Mouse (Mus musculus): ENCODE results near the gene Srsf7.
A peak's percentile ranks its signal among the peaks of the same experiment; 100 is the strongest.
"Not testable (repeated sequence)": the region's sequence is repeated elsewhere in the genome, so short reads cannot be mapped to it uniquely, and the experiment has no call there.

Srsf7 gene

DNA sequence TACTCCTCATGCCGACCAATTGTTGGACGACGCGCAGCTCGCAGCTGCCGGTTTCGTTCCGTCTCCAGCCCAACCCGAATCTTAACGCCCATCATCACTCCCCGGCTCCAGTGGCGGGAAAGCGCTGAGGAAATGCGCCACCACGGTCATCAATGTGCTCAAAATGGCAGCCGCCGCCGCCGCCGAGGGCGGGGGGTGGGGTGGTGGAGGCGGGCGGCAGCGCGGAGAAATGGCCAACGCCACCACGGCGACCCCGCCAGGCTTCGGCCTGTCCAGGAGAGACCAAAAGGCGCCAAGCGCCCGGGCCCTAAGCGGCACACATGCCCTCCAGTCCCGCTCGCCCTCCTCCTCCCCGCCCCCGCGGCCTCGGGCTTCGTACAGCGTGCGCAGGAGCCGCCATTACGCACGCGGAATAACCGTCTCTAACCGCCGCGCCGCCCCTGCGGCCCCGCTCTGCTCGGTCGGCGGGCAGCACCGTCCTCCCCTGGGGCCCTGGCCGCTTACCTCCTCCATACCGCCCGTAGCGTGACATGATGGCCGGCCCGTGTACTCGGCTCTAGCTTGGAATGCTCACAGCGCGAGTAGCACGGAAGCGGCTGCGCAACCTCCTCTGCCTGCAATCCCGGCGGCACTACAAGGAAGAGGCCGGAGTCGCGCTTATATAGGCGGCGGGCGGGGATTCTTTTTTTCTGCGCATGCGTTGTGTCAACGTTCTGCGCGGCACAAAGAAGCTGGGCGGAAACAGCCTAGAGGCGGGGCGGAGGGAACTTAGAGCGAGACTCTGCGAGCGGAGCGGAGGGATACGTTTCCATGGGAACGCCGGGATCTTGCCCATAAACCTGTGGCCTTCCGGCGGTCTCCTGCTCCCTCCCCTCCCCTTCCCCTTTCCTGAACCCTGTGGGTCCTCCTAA lies at the start of gene Srsf7, which contains the start of gene Ttc39d:
Gene Srsf7, minus strand, starts transcription at position 637 of the 911 bp plus-strand sequence.
Gene Ttc39d, plus strand, starts transcription at position 790 of the 911 bp plus-strand sequence.
- DNase-seq (ENCODE audit: low read depth, low spot score), result peak; percentile 96

DNA sequence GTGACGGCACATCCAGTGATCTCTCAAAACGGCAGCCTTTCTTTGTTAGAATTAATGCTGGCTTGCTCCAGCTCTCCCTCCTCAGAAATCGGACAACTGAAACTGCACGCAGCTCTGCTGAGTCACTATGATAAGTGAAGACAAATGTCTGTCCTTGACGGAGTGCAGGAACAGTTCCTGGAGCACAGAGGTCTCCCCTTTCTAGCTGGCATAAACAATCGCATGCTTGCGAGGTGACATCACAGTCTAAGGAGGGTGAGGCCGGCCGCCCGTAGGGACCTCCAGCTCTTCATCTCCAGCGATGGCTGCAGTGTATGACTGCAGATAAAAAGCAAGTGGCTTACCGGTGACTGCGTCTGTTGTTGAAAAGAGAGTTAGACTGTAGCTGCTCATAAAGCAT lies 48.1 kb upstream of the Srsf7 start:
- DNase-seq (ENCODE audit: low read depth, low spot score), result no peak

DNA sequence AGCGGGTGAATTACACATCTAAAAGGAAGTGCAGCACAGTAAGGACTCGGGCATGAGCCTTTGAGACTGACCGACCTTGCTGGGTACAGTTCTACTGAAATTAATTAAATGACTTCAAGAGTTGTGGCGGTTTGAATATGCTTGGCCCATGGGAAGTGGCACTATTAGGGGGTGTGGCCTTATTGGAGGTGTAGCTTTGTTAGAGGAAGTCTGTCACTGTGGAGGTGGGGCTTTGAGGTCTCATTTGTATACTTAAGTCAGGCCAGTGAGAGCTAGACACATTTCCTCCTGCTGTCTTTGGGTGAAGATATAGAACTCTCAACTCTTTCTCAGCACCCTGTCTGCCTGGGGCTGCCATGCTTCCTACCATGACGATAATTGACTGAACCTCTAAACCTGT lies 47.3 kb upstream of the Srsf7 start:
- no peak for DNase-seq (ENCODE audit: low read depth, low spot score)

DNA sequence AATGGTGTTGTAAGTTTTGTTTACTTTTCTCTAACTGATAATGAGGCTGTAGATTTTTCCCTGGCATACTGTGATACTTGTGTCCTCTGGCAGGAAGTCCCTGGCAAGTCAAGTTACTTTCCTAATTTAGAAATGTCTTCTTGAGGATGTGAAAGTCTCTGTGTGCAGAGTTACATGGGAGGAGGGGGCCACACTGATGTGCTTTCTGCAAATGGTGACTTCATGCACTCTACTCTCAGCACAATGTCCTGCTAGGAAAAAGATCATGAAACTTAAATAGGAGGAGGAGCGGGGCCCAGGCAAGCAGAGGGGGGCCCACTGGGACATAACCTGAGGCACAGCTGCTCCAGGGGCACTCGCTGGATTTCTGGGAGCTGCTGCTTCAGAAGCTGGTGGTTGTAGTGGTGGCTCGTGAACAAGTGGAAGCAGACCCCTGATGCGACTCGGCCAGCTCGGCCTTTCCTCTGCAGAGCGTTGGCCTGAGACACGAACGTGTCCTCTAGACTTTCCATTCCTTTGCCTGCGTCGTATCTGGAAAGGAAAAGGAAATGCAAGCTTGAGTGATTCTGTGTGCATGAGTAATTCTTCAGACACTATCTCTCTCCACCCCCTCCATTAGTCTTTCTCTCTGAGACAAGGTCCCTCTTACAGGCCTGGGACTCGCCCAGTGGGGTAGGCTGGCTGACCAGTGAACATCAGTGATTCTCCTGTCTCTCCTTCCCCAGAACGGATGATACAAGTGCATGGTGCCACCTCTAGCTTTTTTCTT lies 45.8 kb upstream of the Srsf7 start:
- no peak for DNase-seq (ENCODE audit: low read depth, low spot score)

DNA sequence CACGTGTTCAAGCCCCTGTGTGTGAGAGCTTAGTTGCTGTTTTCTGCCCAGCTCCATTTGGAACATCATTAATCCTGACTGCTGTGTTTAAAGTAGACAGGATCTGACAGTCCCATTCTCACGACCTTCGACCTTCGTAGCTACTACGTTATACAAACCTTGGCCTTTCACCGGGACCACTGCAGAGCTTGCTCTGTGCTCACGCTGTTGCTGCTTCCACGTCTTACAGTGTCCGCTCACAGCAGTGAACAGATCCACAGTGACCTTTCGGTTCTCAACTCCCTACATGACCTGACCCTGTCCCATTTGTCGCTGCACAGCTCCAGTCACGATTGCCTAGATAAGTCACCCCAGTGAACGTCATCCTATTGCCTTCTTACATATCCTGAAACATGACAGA lies 36.0 kb upstream of the Srsf7 start:
- no peak for DNase-seq (ENCODE audit: low read depth, low spot score)

DNA sequence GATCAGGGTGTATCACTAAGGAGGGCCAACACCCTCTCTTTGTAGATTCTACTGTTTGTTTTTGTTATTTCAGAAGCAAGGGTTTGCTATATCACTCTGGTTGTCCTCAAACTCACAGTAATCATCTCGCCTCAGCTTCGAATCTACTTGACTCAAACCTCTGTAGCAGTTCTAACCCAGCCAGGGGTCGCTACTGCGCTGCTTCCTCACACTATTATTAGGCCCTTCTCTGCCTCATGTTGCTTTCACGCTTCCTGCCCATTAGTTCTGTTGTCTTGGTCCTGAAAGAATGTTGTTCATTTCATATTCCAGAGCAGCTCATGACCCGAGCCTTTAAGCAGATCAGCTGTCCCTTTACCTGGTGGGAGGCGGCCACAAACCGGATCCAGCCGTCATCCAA lies 34.5 kb upstream of the Srsf7 start:
- DNase-seq (ENCODE audit: low read depth, low spot score), result no peak

DNA sequence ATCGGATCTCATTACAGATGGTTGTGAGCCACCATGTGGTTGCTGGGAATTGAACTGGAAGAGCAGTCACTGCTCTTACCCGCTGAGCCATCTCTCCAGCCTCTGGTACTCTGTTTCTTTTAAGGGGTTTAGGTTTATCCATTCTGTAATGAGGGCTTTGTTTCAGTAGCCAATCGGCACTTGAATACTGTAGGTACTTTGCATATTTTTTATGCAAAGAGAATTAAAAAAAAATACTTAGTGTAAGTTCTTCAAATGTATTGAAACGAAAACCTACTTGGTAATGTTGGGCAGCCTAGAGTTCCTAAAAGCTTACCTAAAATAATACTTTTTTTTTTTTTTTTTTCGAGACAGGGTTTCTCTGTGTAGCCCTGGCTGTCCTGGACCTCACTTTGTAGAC lies 30.4 kb upstream of the Srsf7 start:
- no peak for DNase-seq (ENCODE audit: low read depth, low spot score)

DNA sequence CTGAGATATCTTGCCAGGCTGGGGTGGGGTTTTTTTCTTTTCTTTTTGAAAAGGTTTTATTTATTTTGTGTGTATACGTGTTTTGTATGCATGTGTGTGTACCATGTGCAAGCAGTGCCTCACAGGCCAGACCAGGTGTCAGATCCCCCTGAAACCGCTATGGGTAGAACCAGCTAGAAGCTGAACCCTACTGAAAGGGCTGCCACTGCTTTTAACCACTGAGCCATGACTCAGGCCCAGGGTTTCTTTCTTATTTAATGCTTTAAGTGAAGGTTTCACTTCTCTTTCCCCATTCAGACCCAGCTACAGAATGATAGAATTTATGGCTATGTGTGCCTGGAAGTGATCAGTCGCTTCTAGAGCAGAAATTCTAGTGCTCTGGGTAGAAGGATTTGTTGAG lies 29.7 kb upstream of the Srsf7 start:
- no peak for DNase-seq (ENCODE audit: low read depth, low spot score)

DNA sequence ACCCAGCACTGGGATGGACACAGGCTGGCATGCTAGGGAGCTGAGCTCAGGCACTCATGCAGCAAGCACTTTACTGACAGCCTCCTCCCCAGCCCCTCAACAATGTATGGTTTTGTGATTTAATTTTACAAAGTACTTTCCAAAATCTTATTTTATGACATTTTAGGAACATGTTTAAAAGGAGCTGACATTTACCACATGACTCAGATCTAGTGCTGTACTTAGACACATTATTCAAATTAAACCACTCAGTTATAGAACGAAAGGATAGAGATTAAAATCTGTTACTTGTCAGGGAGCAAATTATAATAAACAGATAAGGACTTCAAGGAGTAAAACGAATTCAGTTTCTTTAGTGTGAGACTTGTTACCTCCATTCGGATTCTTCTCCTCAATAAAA lies 28.4 kb upstream of the Srsf7 start:
- DNase-seq (ENCODE audit: low read depth, low spot score), result no peak

DNA sequence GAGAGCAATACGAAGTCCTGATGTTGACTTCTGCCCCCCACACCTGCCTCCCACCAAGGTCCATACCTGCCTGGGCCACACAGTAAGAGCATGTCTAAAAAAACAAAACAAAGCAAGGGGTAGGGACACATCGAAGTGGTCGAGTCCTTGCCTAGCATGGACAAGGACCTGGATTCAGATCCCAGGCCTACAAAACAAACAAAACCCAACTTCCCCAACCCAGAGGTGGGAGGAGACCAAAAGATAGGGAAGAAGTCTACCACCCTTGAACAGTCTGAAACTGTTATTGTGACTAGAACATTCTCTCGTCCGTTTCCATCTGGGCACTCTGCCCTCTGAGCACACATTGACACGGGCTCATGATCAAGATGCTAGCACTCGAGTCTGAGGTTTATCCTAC lies 27.3 kb upstream of the Srsf7 start:
- no peak for DNase-seq (ENCODE audit: low read depth, low spot score)

DNA sequence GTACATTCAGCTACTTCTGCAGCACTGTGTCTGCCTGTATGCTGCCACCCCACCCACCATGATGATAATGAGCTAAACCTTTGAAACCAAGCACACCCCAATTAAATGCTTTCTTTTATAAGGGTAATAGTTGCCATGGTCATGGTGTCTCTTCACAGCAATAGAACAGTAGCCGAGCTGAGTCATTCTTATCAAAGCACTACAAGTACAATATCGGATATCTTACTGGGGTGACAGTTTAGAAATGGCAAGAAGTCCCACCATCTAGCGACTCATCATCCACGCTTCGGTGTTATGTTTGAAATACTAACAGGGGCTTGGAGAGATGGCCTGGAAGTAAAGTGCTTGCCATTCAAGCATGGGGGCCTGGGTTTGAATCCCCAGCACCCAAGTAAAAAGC lies 26.7 kb upstream of the Srsf7 start:
- DNase-seq (ENCODE audit: low read depth, low spot score), result no peak

DNA sequence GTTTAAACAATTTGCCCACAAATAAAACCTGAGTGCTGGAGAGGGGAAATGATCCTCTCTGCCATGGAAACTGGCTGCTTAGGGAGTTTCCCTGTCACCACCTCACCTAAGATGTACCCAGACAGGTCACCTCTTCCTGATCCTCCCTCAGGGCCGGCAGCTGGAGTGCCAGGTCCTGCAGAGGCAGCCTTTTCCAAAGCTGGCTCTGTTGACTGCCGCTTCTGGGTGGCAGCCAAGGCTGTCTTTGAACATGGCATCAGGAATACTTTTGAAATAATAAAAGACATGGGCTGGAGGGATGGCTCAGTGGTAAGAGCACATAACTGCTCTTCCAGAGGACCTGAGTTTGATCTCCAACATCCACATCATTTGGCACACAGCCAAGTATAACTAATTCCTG lies 22.3 kb upstream of the Srsf7 start:
- no peak for DNase-seq (ENCODE audit: low read depth, low spot score)

DNA sequence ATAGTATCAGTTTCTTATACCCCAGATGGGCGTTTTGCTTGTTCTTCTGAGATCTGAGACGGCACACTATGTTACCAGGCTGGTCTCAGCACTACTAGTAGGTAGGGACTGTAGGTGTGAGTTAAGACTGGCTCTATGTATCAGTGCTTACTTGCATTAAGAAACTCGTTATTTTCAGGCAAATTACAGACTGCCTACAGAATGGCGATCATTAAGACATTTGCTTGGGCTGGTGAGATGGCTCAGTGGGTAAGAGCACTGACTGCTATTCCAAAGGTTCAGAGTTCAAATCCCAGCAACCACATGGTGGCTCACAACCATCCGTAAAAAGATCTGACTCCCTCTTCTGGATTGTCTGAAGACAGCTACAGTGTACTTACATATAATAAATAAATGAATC lies 18.0 kb upstream of the Srsf7 start:
- not testable (repeated sequence) for DNase-seq (ENCODE audit: low read depth, low spot score)

DNA sequence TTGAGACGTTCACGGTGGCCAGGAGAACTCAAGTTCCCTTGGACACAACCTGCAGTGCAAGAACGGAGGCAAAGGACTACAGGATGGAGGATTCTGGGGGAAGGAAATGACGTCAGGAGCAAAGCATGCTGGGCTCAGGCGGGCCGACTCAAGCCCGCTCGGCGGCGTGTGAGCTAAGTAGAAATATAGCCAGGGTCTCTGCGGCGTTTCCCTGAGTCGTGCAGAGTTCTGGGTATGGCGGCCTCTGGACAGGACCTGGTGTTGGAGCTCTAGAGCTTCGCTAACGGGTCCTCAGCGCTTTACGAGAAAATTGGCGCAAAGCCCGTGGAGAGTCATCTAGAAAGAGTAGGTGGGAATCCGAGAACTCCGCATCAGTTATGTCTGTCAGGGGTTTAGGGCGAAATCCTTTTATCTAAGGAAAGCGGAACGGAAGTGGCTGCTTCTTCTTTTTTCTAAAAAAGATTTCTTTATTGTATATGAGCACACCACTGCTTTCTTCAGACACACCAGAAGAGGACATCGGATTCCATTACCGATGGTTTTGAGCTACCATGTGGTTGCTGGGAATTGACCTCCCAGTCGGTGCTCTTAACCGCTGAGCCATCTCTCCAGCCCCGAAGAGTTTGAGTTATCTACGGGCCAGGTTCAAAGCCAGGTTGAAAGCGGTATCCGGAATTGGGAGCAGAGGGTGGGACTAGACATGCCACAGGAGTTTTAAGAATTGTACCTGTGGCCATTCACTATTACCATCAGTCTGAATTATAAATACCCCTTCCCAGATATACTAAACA lies 17.4 kb upstream of the Srsf7 start, which contains the start of gene Gemin6:
Gene Gemin6, plus strand, starts transcription at position 116 of the 791 bp plus-strand sequence.
- DNase-seq (ENCODE audit: low read depth, low spot score), result peak; percentile 85

DNA sequence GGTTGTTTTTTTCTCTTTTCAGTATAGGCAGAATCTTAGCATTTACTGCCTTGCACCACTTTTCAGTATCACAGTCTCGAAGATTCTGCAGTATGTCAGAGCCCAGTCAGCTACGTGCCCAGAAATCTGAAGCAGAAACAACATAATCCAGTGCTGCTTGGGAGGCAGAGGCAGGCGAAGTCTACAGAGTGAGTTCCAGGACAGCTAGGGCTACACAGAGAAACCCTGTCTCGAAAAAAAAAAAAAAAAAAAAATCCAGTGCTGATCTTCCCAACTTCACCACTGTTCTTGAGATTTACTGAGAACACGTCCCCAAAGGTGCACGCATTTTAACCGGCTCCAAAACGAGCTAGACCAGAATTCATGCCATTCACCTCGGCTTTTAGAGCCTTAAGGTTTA lies 16.7 kb upstream of the Srsf7 start:
- DNase-seq (ENCODE audit: low read depth, low spot score), result no peak

DNA sequence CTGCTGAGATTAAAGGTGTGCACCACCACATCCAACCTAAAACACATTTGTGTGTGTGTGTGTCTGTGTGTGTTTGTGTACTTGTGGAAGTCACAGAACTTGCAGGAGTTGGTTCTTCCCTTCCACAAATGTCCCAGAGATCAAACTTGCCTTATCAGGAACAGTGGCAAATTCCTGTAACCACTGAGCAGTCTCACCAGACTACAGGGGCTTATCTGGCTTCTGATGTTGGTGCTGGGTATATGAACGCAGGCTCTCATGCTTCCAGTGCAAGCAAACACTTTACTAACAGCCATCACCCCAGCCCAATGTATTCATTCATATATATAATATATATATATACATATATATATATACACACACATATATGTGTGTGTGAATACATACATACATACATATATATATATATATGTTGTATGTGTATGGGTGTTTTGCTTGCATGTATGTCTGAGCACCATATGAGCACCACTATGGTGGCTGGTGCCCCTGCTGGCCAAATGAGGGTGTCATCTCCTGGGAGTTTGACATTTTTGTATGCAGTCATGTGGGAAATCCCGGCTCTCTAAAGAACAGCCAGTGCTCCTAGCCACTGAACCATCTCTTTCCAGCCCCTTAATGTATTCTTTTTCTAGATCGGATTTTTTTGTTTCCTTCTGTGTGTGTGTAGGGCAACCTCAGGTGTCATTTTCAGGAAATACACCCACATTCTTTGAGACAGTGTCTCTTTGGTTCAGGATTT lies 15.0 kb upstream of the Srsf7 start:
- no peak for DNase-seq (ENCODE audit: low read depth, low spot score)

DNA sequence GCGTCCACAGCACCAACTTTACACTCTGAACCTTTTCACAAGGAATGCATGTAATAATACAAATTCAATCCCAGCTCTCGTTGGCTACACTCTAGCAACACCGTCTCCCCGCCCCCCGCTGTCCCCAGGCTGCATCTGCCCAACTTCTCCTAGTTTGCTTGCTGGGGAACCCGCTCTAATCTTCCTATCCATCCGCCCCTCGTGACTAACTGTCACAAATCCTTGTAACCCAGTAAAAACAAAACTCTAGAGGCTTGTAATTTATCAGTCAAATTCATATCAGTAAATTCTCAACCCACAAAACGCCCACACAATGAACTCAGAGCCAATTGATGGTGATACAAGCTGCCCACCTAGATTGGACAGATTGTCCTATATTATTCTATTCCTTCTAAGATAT lies 14.1 kb upstream of the Srsf7 start:
- no peak for DNase-seq (ENCODE audit: low read depth, low spot score)

DNA sequence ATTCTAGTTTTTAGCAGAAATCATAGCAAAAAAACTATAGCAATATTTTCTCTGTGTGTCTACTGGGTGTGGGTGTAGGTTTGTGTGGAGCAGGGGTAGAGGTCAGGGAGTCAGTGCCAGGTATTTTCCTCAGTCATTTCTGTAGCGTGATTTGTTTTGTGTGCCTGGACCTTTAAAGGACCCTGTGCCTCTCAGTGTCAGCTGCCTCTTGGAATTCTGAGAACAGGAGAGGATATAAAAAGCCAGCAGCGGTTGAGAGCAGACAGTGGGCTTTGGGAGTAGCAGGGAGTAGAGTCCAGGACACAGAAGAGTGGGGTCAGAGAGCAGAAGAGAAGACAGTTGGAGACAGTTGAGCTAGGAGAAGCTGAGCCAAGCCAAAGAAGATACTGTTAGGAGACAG lies 13.0 kb upstream of the Srsf7 start:
- DNase-seq (ENCODE audit: low read depth, low spot score), result no peak

DNA sequence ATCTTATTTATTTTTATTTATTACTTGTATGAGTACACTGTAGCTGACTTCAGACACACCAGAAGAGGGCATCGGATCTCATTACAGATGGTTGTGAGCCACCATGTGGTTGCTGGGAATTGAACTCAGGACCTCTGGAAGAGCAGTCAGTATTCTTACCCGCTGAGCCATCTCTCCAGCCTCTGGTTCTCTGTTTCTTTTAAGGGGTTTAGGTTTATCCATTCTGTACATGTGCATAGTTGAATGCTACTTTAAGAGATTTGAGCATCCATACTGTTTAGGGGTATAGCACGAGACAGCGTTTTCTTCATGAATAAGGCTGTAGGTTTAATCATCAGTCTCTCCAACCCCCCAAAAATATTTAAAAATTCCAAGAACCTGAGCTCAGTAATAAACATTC lies 6.9 kb upstream of the Srsf7 start:
- not testable (repeated sequence) for DNase-seq (ENCODE audit: low read depth, low spot score)

DNA sequence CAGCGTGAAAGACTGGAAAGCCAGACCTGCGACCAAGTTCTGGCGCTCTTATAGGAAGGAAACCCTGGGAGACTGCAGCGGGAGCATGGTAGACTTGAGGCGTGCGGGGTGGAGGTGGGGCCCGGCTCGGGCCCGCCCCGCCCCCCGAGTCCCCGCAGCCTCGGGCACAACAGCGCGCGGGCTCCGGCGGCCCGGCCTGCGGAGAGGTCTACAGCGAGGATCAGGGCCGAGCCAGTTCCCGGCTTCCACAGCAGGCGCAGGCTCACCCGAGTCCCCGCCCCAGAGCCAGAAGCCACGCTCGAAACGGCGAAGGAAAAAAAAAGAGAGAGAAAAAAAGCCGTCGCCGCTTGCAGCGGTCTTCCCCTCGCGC lies 821 bp downstream of the Srsf7 start:
- no peak for DNase-seq (ENCODE audit: low read depth, low spot score)

DNA sequence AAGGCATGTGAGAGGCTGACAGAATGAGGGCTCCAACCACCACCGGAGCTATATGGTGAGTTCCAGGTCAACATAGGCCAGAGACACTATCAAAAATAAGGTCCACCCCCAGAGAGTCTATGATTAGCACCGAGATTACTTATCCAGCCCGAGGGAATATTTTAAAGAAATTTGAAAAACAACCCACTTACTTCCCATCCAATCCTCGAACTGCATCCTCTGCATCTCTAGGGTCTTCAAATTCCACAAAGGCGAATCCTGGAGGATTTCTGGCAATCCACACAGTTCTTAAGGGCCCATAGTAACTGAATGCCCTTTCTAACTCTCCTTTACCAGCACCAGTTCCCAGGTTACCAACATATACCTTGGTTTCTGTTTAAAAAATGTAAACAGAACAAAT lies 1.4 kb downstream of the Srsf7 start:
- DNase-seq (ENCODE audit: low read depth, low spot score), result no peak

Data from brain, embryonic 18.5 days (tissue).